Mouse (Mus musculus) cerebellum, adult 2 months (tissue): Measurements from ENCODE around the gene Prr36. TPM values are rescaled to one million over a fixed set of nuclear protein-coding genes. Genes with fewer than 3 reads are reported as not detected.

ENCODE experiments used
- DNase-seq, 2 experiments: peaks; one replicate each; pipeline ENCODE4 v3.0.0; 2021
- H3K27ac ChIP-seq: fragments of 200-500 bp; 2 replicates; pipeline ENCODE4 v1.5.1; 2012; ENCODE audit warnings: low read length, control low read depth, inconsistent platforms; ENCODE audit not compliant: insufficient read depth
- H3K27me3 ChIP-seq: fragments of 200-500 bp; 2 replicates; pipeline ENCODE4 v1.6.1; 2012; ENCODE audit warnings: inconsistent platforms, mild to moderate bottlenecking, low read length, moderate library complexity; ENCODE audit not compliant: control insufficient read depth, insufficient read depth
- H3K4me1 ChIP-seq: fragments of 200-500 bp; 2 replicates; pipeline ENCODE4 v1.6.1; 2011; ENCODE audit warnings: low read length; ENCODE audit not compliant: control insufficient read depth, insufficient read depth
- H3K4me3 ChIP-seq: fragments of 200-500 bp; replicated peaks from 2 replicates; pipeline ENCODE3; 2011; ENCODE audit warnings: mild to moderate bottlenecking, low read depth, low read length, control low read depth; ENCODE audit not compliant: insufficient read depth
- CTCF ChIP-seq: fragments of 200-500 bp; IDR thresholded peaks from 2 replicates; pipeline ENCODE4 v1.5.1; 2011; ENCODE audit warnings: low read depth, mild to moderate bottlenecking, control low read depth, low read length, moderate library complexity, borderline replicate concordance; ENCODE audit not compliant: insufficient read depth
- POLR2A ChIP-seq: fragments of 200-500 bp; IDR thresholded peaks from 2 replicates; pipeline ENCODE4 v1.6.1; 2011; ENCODE audit warnings: low read length, control low read depth, borderline replicate concordance; ENCODE audit not compliant: insufficient read depth
- WGBS: fragments of 180-500 bp; shearing (Covaris S2); methylation state at CpG from one replicate; pipeline ENCODE4 v1.1.7; 2018; 5-methylcytosine and 5-hydroxymethylcytosine counted together
- polyA plus RNA-seq: library from polyadenylated mRNA; depleted of rRNA; stranded (reverse); fragments of >200 nt; gene quantifications from 2 replicates; pipeline ENCODE4 v1.2.3, GENCODE M21; 2012; rRNA removed

The Prr36 gene
- polyA plus RNA-seq: 8.2 and 8.6 TPM in 2 replicates

DNA sequence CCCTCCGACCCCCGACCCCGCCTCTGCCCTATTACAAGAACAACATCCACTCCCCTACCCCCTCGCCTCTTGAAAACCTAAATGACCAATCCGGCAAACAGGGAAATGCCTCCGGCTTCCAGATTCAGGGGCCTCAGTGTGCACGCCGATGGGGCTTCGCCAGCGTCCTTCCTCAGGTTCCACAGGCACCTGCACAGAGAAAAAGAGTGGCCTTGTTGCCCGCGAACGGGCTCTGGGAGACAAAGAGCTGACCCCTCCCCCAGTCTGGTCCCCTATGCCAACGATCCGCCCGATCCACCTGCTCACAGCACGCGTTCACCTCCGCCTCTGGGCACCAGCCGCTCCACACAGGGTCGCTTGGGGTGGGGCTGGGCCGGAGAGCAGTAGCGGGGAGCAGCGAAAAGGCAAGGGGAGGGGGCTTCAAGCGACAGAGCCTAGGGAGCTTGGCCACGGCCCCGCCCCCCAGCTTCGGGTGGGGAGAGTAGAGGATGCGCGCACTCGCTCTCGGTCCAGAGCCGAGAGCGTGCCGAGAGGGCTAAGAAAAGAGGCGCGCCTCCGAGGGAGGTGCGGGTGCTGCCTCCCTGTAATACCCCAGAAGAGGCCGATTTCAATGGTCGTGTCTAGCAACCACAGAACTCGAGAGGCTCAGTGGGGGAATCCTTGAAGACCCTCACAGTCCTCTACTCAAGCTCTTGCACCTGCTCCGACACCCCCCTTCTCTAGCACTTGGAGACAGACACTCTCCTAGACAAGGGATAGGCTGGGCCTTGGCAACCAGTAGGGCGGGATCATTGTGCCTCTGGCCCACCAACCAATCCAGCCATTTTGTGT lies at the start of gene Prr36:
Gene Prr36 (minus strand): TSS at position 669 of the 831 bp plus-strand sequence.
- WGBS: under 1% methylated on average over 44 of the region's 44 CpGs
- peak within 1 kb of the TSS; percentile 60 for H3K27ac ChIP-seq
- peak within 1 kb of the TSS; percentile 86 for H3K4me3 ChIP-seq
- H3K27me3 ChIP-seq: no peaks in the 10 kb centered on the region
- peak; percentile 64 to 68 for DNase-seq
- no peak for TF ChIP-seq CTCF
- peak; percentile 28; the same call in 1 of the 2 replicates for TF ChIP-seq POLR2A
- no peaks in the 10 kb centered on the region; the same call in none of the 2 replicates for H3K4me1 ChIP-seq

DNA sequence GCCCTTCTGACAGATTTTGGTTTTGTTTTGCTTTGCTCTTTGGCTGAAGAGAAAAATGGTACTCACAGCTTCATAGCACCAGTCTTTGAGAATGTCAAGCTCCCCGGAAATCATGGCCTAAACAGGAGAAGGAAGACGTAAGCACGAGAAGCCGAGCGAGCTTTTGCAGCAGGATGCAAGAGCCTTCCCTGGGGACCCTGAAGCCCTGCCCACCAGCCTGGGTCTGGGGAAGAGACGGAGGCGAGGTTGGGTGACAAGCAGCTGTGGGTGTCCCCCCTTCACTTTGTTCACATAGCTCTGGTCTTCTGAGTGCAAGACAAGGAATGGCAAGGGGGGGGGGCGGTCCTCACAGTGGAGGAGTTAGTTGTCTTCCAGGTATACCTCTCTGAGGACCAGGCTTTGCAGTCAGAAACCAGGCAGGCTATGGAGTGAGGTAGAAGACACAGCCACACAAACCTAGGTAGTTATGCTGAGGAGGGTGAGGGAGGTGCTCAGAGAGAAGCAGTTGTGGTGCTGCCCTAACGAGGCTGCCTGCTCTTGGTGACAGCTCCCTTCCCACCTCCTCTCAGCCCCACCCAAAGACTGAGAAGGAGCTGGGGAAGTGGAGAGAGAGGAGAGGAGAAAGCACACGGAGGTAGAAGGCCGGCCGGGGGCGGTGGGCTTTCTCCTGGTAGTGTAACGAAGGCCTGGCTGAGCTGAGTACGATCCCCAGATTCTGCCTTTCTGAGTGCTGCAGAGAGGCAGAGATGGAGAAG lies 48.1 kb upstream of the Prr36 start:
- TF ChIP-seq POLR2A (no peak), CTCF (no peak)
- Histone ChIP-seq H3K4me3 (no peak overlapping the region), H3K4me1 (no peaks in the 10 kb centered on the region), H3K27ac (no peak overlapping the region), H3K27me3 (no peaks in the 10 kb centered on the region)
- DNase-seq: no peak
- 92% methylated on average over 15 of the region's 15 CpGs for WGBS

DNA sequence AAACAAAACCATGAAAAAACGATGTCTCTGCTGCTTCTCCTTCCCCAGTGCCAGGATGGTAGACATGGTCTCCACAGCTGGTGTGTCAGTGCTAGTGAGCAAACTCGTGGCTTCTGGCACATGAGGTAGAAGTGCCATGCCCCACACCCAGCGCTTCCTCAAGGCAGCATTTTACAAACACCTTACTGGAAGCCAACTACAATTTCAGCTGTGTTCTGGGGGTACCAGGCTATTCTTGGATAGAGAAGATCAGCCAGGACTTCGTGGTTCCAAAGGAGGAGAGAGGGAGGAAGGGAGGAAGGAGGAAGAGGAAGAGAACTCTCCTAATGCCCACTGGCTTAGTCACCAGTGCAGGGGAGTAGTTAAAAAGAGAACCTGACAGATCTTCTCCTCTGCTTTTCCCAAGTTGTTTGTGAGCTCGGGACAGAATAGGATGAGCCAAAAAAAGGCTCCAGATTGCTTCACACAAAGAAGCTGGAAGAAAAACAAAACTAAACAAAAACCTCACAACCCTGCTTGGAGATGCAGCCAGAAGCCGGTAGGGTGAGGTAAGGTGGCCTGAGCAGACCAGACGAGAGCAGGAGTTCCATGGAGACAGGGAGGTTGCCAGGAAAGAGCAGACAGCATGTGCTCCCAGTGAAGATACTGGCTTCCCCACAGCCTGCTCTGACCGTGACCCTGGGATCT lies 46.0 kb upstream of the Prr36 start:
- Histone ChIP-seq H3K27me3 (no peaks in the 10 kb centered on the region), H3K4me3 (no peak overlapping the region), H3K4me1 (peaks cover 5% of the 10 kb centered on the region; the same call in 1 of the 2 replicates), H3K27ac (no peak overlapping the region)
- TF ChIP-seq CTCF: no peak
- TF ChIP-seq POLR2A: no peak
- DNase-seq: no peak
- 78% methylated on average over 8 of the region's 8 CpGs for WGBS

DNA sequence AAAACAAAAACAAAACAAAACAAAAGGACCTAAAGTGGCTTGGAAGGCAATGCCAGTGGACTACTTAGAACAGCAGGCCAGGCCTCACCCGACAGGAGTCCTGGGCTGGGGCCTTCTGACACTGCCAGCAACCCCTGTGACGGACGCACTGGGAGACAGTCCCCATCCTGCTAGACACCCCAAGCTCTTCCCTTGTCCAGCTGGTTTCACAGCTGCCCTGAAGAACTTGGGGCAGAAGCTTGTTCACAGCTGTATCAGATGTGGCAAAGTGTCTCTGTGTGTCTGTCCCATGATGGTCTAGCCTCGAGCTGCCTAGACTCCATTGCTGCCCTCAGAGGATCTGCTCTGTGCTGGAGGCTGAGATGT lies 42.5 kb upstream of the Prr36 start:
- 70% methylated on average over 4 of the region's 4 CpGs for WGBS
- H3K4me1 ChIP-seq: peaks cover 5% of the 10 kb centered on the region; the same call in 1 of the 2 replicates
- TF ChIP-seq POLR2A: no peak
- TF ChIP-seq CTCF: no peak
- no peaks in the 10 kb centered on the region for H3K27me3 ChIP-seq
- DNase-seq: no peak
- no peak overlapping the region for H3K27ac ChIP-seq
- no peak overlapping the region for H3K4me3 ChIP-seq

DNA sequence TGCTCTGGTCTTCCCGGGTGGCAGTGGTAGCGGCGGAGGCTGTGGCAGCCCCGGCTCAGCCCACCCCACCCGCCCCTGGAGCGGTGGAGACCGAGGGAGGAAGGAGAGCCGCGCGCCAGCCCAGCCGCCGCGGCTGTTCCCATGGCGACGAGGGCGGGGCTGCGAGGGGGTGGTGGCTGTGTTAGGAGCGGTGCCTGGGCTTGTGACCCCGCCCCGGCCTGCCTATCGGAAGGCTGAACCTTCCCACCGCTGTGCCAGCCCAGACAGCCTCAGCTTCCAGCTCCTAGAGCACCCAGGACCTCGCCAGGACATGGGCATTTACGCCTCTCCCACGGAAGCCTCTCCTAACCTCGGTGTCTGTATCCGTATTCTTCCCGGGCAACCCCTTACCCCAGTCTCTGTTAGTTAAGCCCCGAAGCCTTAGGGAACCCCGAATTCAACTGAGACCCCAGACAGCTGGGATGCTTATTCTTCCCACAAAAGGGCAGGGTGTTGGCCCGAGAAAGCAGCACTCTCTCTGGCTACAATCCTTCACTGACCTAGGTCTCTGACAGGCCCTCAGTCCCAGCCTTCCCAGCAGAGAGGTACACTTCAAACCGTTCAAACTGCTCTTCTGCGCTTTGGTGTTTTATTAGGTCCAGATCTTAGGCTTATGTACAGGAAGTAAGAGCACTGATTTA lies 42.0 kb upstream of the Prr36 start, which contains the start of gene Ctxn1:
Gene Ctxn1 (minus strand): TSS at position 150 of the 680 bp plus-strand sequence.
- Histone ChIP-seq H3K4me1 (peaks cover 5% of the 10 kb centered on the region; the same call in 1 of the 2 replicates), H3K27ac (no peak within 1 kb of the TSS), H3K4me3 (peak within 1 kb of the TSS; percentile 18), H3K27me3 (no peaks in the 10 kb centered on the region)
- DNase-seq: peak; percentile 70 to 73
- no peak for TF ChIP-seq POLR2A
- TF ChIP-seq CTCF: no peak
- 7% methylated on average over 33 of the region's 33 CpGs for WGBS

DNA sequence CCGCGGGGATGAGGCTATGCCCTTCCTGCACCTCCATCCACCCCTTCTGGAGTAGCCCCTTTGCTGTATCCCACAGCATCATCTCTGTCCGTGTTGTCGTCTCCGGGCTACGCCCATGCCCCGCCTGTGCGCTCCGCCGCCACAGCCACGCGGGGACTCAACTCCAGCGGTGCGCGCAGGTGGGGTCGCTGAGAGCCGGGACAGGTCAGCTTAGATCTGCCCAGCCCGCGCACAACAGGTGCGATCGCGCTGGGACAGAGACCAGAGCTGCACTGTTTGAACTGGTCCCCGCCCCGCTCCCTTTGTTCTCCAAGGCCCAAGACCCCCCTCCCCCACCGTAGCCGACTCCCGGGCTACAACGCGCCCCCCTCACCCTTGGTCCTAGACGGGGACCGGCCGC lies 41.4 kb upstream of the Prr36 start:
- H3K4me1 ChIP-seq: peaks cover 8% of the 10 kb centered on the region
- TF ChIP-seq POLR2A (no peak), CTCF (no peak)
- under 1% methylated on average over 32 of the region's 32 CpGs for WGBS
- no peaks in the 10 kb centered on the region for H3K27me3 ChIP-seq
- peak overlapping the region; percentile 18 for H3K4me3 ChIP-seq
- H3K27ac ChIP-seq: no peak overlapping the region
- DNase-seq: peak in 1 of 2 experiments; percentile 37

DNA sequence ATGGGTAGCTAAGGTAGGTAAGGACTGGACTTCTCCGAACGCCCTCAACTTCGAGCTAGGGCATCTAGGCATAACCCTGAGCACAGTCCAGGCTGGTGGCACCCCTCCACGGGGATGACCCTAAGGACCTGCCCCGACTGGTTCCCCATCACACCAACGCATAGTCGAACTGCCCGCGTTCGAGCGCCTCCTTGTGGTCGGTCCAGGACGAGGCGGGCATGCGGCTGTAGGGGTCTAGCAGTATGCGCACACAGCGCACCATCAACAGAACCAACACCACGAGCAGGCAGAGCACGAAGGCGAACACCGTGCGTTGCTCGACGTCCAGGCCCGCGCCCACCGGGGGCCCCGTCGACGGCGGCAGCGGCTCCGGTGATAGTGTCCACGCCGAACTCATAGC lies 41.0 kb upstream of the Prr36 start:
- Histone ChIP-seq H3K27ac (no peak overlapping the region), H3K27me3 (no peaks in the 10 kb centered on the region), H3K4me1 (peaks cover 8% of the 10 kb centered on the region), H3K4me3 (peak overlapping the region; percentile 18)
- peak; percentile 45 to 63 for DNase-seq
- WGBS: 3% methylated on average over 35 of the region's 35 CpGs
- TF ChIP-seq POLR2A (no peak), CTCF (peak; percentile 70)
